Mouse (Mus musculus) neural tube, embryonic 12.5 days (tissue): Measurements from ENCODE around the gene Map3k21. TPM values are rescaled to one million over a fixed set of nuclear protein-coding genes. Genes with fewer than 3 reads are reported as not detected.

Source experiments
- ATAC-seq: fragments of 200-750 bp; cut with Nextera tagmentation; 2 replicates; pipeline ENCODE4 v1.8.0; 2017; ENCODE audit warnings: low read depth, mild to moderate bottlenecking, moderate TSS enrichment, moderate library complexity; ENCODE audit not compliant: low FRiP score
- H3K27ac ChIP-seq: fragments of 300-500 bp; sonication (generic); 2 replicates; pipeline ENCODE4 v1.5.1; 2016
- H3K27me3 ChIP-seq: fragments of 300-500 bp; sonication (generic); replicated peaks from 2 replicates; pipeline ENCODE4 v1.6.1; 2016; ENCODE audit warnings: mild to moderate bottlenecking
- H3K36me3 ChIP-seq: fragments of 300-500 bp; sonication (generic); 2 replicates; pipeline ENCODE4 v1.6.1; 2016; ENCODE audit warnings: mild to moderate bottlenecking
- H3K4me1 ChIP-seq: fragments of 300-500 bp; sonication (generic); 2 replicates; pipeline ENCODE4 v1.6.1; 2016
- H3K4me2 ChIP-seq: fragments of 300-500 bp; sonication (generic); replicated peaks from 2 replicates; pipeline ENCODE4 v1.6.1; 2016; ENCODE audit warnings: mild to moderate bottlenecking
- H3K4me3 ChIP-seq: fragments of 300-500 bp; sonication (generic); 2 replicates; pipeline ENCODE4 v1.5.1; 2016
- H3K9ac ChIP-seq: fragments of 300-500 bp; sonication (generic); 2 replicates; pipeline ENCODE4 v1.6.1; 2016; ENCODE audit warnings: mild to moderate bottlenecking
- H3K9me3 ChIP-seq: fragments of 300-500 bp; sonication (generic); 2 replicates; pipeline ENCODE4 v1.6.1; 2016; ENCODE audit warnings: mild to moderate bottlenecking
- WGBS: fragments of 180-500 bp; shearing (Covaris S2); methylation state at CpG from one replicate; pipeline ENCODE4 v1.1.7; 2016; 5-methylcytosine and 5-hydroxymethylcytosine counted together
- polyA plus RNA-seq: library from polyadenylated mRNA; unstranded; fragments of >200 nt; fragmentation: Nextera tagmentation; extraction: Ambion mirVana; gene quantifications from 2 replicates; pipeline ENCODE4 v1.2.1, GENCODE M21; 2016

Map3k21 gene
- polyA plus RNA-seq, 1 experiment from 2014 or later: 0.15 TPM

DNA sequence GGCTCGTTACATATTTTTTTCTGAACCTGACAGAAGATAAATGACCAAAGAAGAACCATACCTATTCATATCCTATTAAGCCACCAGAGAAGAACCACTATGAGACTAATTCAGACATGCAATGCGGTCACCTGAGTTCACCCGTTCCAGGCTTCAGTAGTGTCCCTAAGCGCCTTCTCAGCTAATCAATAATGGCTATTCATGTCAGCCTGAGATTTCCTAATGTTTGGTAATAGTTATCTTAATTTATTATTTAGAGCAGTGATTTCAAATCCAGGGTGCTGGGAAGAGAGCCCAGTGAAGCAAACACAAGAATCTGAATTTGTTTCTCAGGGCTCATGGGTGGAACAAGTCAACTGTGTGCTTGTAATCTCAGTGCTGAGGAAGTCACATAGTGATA is 73.9 kb downstream of the Map3k21 start:
- Histone ChIP-seq H3K36me3 (no peaks in the 10 kb centered on the region), H3K27me3 (no peaks in the 10 kb centered on the region), H3K9me3 (no peaks in the 10 kb centered on the region), H3K9ac (no peak overlapping the region), H3K4me2 (no peak overlapping the region), H3K27ac (no peak overlapping the region), H3K4me3 (no peak overlapping the region), H3K4me1 (peaks cover 4% of the 10 kb centered on the region; the same call in 1 of the 2 replicates)
- WGBS: 92% methylated on average over 4 of the region's 4 CpGs
- ATAC-seq: no peak

DNA sequence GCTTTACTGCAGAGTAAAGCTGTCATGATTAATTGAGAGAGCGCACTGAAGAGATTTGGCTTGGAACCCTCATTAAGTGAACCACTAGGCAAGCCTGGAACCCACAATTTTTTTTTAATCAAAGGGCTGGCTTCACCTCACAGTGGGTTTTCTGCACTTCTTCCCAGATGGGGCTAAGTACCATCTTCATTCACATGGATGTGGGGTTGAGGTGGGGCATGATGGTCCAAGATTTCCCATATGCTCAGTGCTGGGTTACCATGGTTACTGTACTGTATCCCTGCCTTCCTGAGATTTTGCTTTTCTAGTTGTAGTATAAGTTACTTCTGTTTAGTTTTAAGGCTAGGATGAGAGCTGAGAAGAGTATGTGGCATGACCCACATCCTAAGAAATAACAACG is 75.1 kb downstream of the Map3k21 start:
- H3K4me3 ChIP-seq: no peak overlapping the region
- H3K9me3 ChIP-seq: no peaks in the 10 kb centered on the region
- peaks cover 4% of the 10 kb centered on the region; the same call in 1 of the 2 replicates for H3K4me1 ChIP-seq
- H3K36me3 ChIP-seq: no peaks in the 10 kb centered on the region
- 98% methylated on average over 2 of the region's 2 CpGs for WGBS
- no peaks in the 10 kb centered on the region for H3K27me3 ChIP-seq
- H3K4me2 ChIP-seq: no peak overlapping the region
- no peak overlapping the region for H3K27ac ChIP-seq
- H3K9ac ChIP-seq: no peak overlapping the region
- ATAC-seq: no peak

GRCm38 (mm10) chr8:125986999-125987589 is 76.8 kb downstream of the Map3k21 start:
- H3K27ac ChIP-seq: no peak overlapping the region
- WGBS: 33% methylated on average over 6 of the region's 6 CpGs

DNA sequence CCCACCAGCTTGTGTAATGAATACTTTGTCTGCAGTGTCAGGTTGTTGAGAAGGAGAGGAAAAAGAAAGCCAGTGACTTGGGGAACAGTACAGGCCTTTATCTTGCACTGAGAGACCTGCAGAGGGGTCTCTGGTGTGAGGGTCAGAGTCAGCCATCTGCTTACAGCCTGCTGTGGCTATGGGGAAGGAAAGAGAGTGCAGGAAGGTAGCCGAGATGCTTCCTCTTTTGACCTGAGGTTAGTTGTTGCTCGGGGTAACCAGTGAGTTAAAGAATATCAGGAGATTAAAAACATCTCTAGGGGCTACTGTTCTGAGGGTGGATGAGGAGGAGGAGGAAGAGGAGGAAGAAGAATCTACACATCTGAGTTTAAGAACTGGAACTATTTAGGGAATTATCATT is 77.7 kb downstream of the Map3k21 start:
- Histone ChIP-seq H3K9ac (no peak overlapping the region), H3K4me3 (no peak overlapping the region), H3K36me3 (no peaks in the 10 kb centered on the region), H3K27me3 (no peaks in the 10 kb centered on the region; the same call in 1 of the 2 replicates), H3K4me2 (no peak overlapping the region), H3K9me3 (no peaks in the 10 kb centered on the region), H3K27ac (no peak overlapping the region), H3K4me1 (peaks cover 4% of the 10 kb centered on the region; the same call in 1 of the 2 replicates)
- 68% methylated on average over 2 of the region's 2 CpGs for WGBS
- no peak for ATAC-seq

More at GRCm38 (mm10) chr8:125986999-125987589, 76.8 kb downstream of the Map3k21 start:
- Histone ChIP-seq H3K27me3 (no peaks in the 10 kb centered on the region; the same call in 1 of the 2 replicates), H3K4me3 (no peak overlapping the region), H3K4me1 (peaks cover 4% of the 10 kb centered on the region; the same call in 1 of the 2 replicates), H3K9ac (no peak overlapping the region), H3K4me2 (no peak overlapping the region), H3K36me3 (no peaks in the 10 kb centered on the region), H3K9me3 (no peaks in the 10 kb centered on the region)
- no peak for ATAC-seq

DNA sequence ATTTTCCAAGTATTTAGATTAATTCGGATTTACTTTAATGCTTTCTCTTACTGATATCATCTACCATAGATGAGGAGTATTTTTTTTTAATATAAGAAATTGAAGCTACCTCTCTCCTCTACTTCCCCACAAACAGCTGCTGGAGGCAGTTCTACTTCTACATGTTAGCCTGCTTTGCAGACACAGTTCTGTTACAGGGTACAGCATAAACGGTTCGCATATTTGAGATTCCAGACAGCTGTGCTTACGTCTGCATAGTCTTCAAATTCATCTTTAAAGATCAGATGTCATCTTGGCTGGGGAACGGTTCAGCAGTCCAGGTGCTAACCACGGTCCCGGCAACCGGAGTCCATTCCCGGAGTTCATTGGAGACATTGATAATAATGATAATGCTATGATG is 83.4 kb downstream of the Map3k21 start:
- WGBS: 86% methylated on average over 9 of the region's 9 CpGs
- Histone ChIP-seq H3K9me3 (no peaks in the 10 kb centered on the region), H3K9ac (no peak overlapping the region), H3K4me3 (no peak overlapping the region), H3K27me3 (peaks cover 42% of the 10 kb centered on the region), H3K27ac (no peak overlapping the region), H3K4me1 (peaks cover 16% of the 10 kb centered on the region), H3K4me2 (no peak overlapping the region), H3K36me3 (no peaks in the 10 kb centered on the region)
- no peak for ATAC-seq

DNA sequence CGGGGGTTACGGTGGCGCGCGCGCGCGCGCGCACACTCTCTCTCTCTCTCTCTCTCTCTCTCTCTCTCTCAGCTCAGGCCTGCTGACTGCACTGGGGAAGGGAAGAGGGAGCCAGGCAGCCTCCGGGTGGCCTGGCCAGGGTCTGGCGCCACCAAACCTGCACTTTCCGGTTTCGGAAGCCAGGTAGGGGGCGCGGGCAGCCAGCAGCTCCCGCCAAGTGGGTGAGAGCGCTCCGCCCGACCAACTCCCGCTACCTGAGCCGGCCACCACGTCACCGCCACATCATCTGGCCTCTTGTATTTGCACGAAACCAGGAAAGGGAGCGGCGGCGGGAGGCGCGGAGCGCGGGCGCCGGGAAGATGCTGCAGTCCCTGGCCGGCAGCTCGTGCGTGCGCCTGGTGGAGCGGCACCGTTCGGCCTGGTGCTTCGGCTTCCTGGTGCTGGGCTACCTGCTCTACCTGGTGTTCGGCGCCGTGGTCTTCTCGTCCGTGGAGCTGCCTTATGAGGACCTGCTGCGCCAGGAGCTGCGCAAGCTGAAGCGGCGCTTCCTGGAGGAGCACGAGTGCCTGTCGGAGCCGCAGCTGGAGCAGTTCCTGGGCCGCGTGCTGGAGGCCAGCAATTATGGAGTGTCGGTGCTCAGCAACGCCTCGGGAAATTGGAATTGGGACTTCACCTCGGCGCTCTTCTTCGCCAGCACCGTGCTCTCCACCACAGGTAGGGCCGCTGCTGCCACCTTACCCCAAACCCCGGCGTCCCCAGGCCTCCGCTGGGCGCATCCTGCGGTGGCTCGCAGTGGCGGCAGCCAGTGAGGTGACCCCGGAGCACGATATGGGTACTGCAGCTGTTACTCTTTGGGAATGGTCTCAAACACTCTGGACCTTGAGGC is 85.1 kb downstream of the Map3k21 start, which contains the start of gene Kcnk1:
TSS of gene Kcnk1 (plus strand) at position 70 of the 886 bp plus-strand sequence.
- peaks cover 42% of the 10 kb centered on the region for H3K27me3 ChIP-seq
- H3K27ac ChIP-seq: no peak within 1 kb of the TSS
- H3K36me3 ChIP-seq: no peaks in the 10 kb centered on the region
- peak within 1 kb of the TSS; percentile 49 for H3K4me3 ChIP-seq
- WGBS: 1% methylated on average over 73 of the region's 73 CpGs
- ATAC-seq: peak; percentile 41; the same call in 1 of the 2 replicates
- H3K4me1 ChIP-seq: peaks cover 16% of the 10 kb centered on the region
- H3K4me2 ChIP-seq: peak within 1 kb of the TSS; percentile 93
- H3K9ac ChIP-seq: peak within 1 kb of the TSS; percentile 56
- H3K9me3 ChIP-seq: no peaks in the 10 kb centered on the region

GRCm38 (mm10) chr8:125996031-125996839 is 86.0 kb downstream of the Map3k21 start:
- peaks cover 16% of the 10 kb centered on the region for H3K4me1 ChIP-seq
- H3K4me3 ChIP-seq: peak overlapping the region; percentile 49
- no peaks in the 10 kb centered on the region for H3K9me3 ChIP-seq
- ATAC-seq: 0 out of 2 replicates have a peak, but pooled peaks have one; percentile 25
- peak overlapping the region; percentile 56 for H3K9ac ChIP-seq
- peak overlapping the region; percentile 93 for H3K4me2 ChIP-seq
- H3K27ac ChIP-seq: no peak overlapping the region
- 14% methylated on average over 14 of the region's 14 CpGs for WGBS
- H3K36me3 ChIP-seq: no peaks in the 10 kb centered on the region
- H3K27me3 ChIP-seq: peaks cover 42% of the 10 kb centered on the region

GRCm38 (mm10) chr8:125996980-125997379 is 86.7 kb downstream of the Map3k21 start:
- Histone ChIP-seq H3K27ac (no peak overlapping the region), H3K4me3 (no peak overlapping the region), H3K36me3 (no peaks in the 10 kb centered on the region), H3K4me2 (no peak overlapping the region; the same call in 1 of the 2 replicates), H3K9ac (no peak overlapping the region), H3K4me1 (peaks cover 16% of the 10 kb centered on the region), H3K9me3 (no peaks in the 10 kb centered on the region), H3K27me3 (peaks cover 42% of the 10 kb centered on the region)
- WGBS: 36% methylated on average over 6 of the region's 6 CpGs
- ATAC-seq: no peak

Other genes starting within 250 kb of the Map3k21 start
- gene Map10, start 240.6 kb upstream of the Map3k21 start, polyA plus RNA-seq: 7.9 and 9.4 TPM in 2 replicates
- 21.3 and 23.2 TPM in 2 replicates for gene Ntpcr, start 180.5 kb upstream of the Map3k21 start, polyA plus RNA-seq
- gene Pcnx2, start 12.1 kb upstream of the Map3k21 start, polyA plus RNA-seq: 1.4 TPM in 2 replicates
- 4.2 and 4.7 TPM in 2 replicates for gene Kcnk1, start 84.7 kb downstream of the Map3k21 start, polyA plus RNA-seq